Mouse (Mus musculus): ENCODE results near the gene Syt1. TPM values are rescaled to one million over a fixed set of nuclear protein-coding genes. Genes with fewer than 3 reads are reported as not detected.

Gene Syt1
- total and polyA plus RNA-seq, 3 experiments, result 0.01 to 0.11 TPM; not detected in 1

- Histone ChIP-seq H3K27me3 (ENCODE audit: insufficient read depth, low read length) (no peaks in the 10 kb centered on the region), H3K9me3 (replicated peaks) (no peaks in the 10 kb centered on the region), H3K4me1 (ENCODE audit: insufficient read depth, low read depth, low read length) (no peaks in the 10 kb centered on the region), H3K4me3 (ENCODE audit: low read depth, low read length) (no peak overlapping the region), H3K36me3 (replicated peaks) (no peaks in the 10 kb centered on the region)
- DNase-seq (ENCODE audit: low spot score) (no peak), ATAC-seq (ENCODE audit: extremely low read depth, insufficient number of reproducible peaks, low FRiP score, poor library complexity, severe bottlenecking) (no peak)
- TF ChIP-seq CTCF (IDR thresholded peaks at IDR 0.05; ENCODE audit: low read depth, low read length), result no peak
- no peak for TF ChIP-seq POLR2AphosphoS5 (IDR thresholded peaks at IDR 0.05; ENCODE audit: insufficient replicate concordance, low read depth, low read length)
- TF ChIP-seq GATA2 (IDR thresholded peaks at IDR 0.05; ENCODE audit: borderline replicate concordance, low read depth, low read length), result no peak
- no peak for TF ChIP-seq TAL1 (conservative IDR thresholded peaks at IDR 0.05; ENCODE audit: low read depth, low read length)
- TF ChIP-seq GATA1 (IDR thresholded peaks at IDR 0.05; ENCODE audit: borderline replicate concordance, low read length), result no peak
Observed at GRCm38 (mm10) chr10:108514671-108515070, 496.1 kb downstream of the Syt1 start.

GRCm38 (mm10) chr10:108509579-108509978 lies 501.2 kb downstream of the Syt1 start:
- H3K27me3 ChIP-seq (ENCODE audit: insufficient read depth, low read length), result no peaks in the 10 kb centered on the region
- ATAC-seq (ENCODE audit: extremely low read depth, insufficient number of reproducible peaks, low FRiP score, poor library complexity, severe bottlenecking) (no peak), DNase-seq (ENCODE audit: low spot score) (no peak)
- no peaks in the 10 kb centered on the region for H3K36me3 ChIP-seq (replicated peaks)
- no peak overlapping the region for H3K4me3 ChIP-seq (ENCODE audit: low read depth, low read length)
- no peaks in the 10 kb centered on the region for H3K9me3 ChIP-seq (replicated peaks)
- no peaks in the 10 kb centered on the region for H3K4me1 ChIP-seq (ENCODE audit: insufficient read depth, low read depth, low read length)
- TF ChIP-seq POLR2AphosphoS5 (IDR thresholded peaks at IDR 0.05; ENCODE audit: insufficient replicate concordance, low read depth, low read length) (no peak), GATA1 (IDR thresholded peaks at IDR 0.05; ENCODE audit: borderline replicate concordance, low read length) (no peak), CTCF (IDR thresholded peaks at IDR 0.05; ENCODE audit: low read depth, low read length) (no peak), GATA2 (IDR thresholded peaks at IDR 0.05; ENCODE audit: borderline replicate concordance, low read depth, low read length) (no peak), TAL1 (conservative IDR thresholded peaks at IDR 0.05; ENCODE audit: low read depth, low read length) (no peak)

GRCm38 (mm10) chr10:108506917-108507316 lies 503.9 kb downstream of the Syt1 start:
- no peak for TF ChIP-seq CTCF (IDR thresholded peaks at IDR 0.05; ENCODE audit: low read depth, low read length)
- ATAC-seq (ENCODE audit: extremely low read depth, insufficient number of reproducible peaks, low FRiP score, poor library complexity, severe bottlenecking), result no peak
- no peaks in the 10 kb centered on the region for H3K9me3 ChIP-seq (replicated peaks)

GRCm38 (mm10) chr10:108504925-108505324 lies 505.9 kb downstream of the Syt1 start:
- ATAC-seq (ENCODE audit: extremely low read depth, insufficient number of reproducible peaks, low FRiP score, poor library complexity, severe bottlenecking) (no peak), DNase-seq (ENCODE audit: low spot score) (no peak)
- no peaks in the 10 kb centered on the region for H3K36me3 ChIP-seq (replicated peaks)
- TF ChIP-seq POLR2AphosphoS5 (IDR thresholded peaks at IDR 0.05; ENCODE audit: insufficient replicate concordance, low read depth, low read length) (no peak), GATA2 (IDR thresholded peaks at IDR 0.05; ENCODE audit: borderline replicate concordance, low read depth, low read length) (no peak), TAL1 (conservative IDR thresholded peaks at IDR 0.05; ENCODE audit: low read depth, low read length) (no peak), GATA1 (IDR thresholded peaks at IDR 0.05; ENCODE audit: borderline replicate concordance, low read length) (no peak), CTCF (IDR thresholded peaks at IDR 0.05; ENCODE audit: low read depth, low read length) (no peak)
- H3K27me3 ChIP-seq (ENCODE audit: insufficient read depth, low read length), result peaks cover 2% of the 10 kb centered on the region; the same call in 1 of the 2 replicates
- no peaks in the 10 kb centered on the region for H3K4me1 ChIP-seq (ENCODE audit: insufficient read depth, low read depth, low read length)
- no peaks in the 10 kb centered on the region for H3K9me3 ChIP-seq (replicated peaks)
- H3K4me3 ChIP-seq (ENCODE audit: low read depth, low read length), result no peak overlapping the region

More at GRCm38 (mm10) chr10:108506917-108507316, 503.9 kb downstream of the Syt1 start:
- H3K4me3 ChIP-seq (ENCODE audit: low read depth, low read length), result no peak overlapping the region
- H3K36me3 ChIP-seq (replicated peaks), result no peaks in the 10 kb centered on the region
- peaks cover 2% of the 10 kb centered on the region; the same call in 1 of the 2 replicates for H3K27me3 ChIP-seq (ENCODE audit: insufficient read depth, low read length)
- no peak for DNase-seq (ENCODE audit: low spot score)
- H3K4me1 ChIP-seq (ENCODE audit: insufficient read depth, low read depth, low read length), result no peaks in the 10 kb centered on the region

- Histone ChIP-seq H3K27me3 (ENCODE audit: insufficient read depth, low read length) (peaks cover 2% of the 10 kb centered on the region; the same call in 1 of the 2 replicates), H3K4me1 (ENCODE audit: insufficient read depth, low read depth, low read length) (no peaks in the 10 kb centered on the region), H3K4me3 (ENCODE audit: low read depth, low read length) (no peak overlapping the region), H3K9me3 (replicated peaks) (no peaks in the 10 kb centered on the region), H3K36me3 (replicated peaks) (no peaks in the 10 kb centered on the region)
- TF ChIP-seq GATA2 (IDR thresholded peaks at IDR 0.05; ENCODE audit: borderline replicate concordance, low read depth, low read length) (no peak), GATA1 (IDR thresholded peaks at IDR 0.05; ENCODE audit: borderline replicate concordance, low read length) (no peak), POLR2AphosphoS5 (IDR thresholded peaks at IDR 0.05; ENCODE audit: insufficient replicate concordance, low read depth, low read length) (no peak), TAL1 (conservative IDR thresholded peaks at IDR 0.05; ENCODE audit: low read depth, low read length) (no peak), CTCF (IDR thresholded peaks at IDR 0.05; ENCODE audit: low read depth, low read length) (no peak)
- ATAC-seq (ENCODE audit: extremely low read depth, insufficient number of reproducible peaks, low FRiP score, poor library complexity, severe bottlenecking) (no peak), DNase-seq (ENCODE audit: low spot score) (no peak)
Observed at GRCm38 (mm10) chr10:108504128-108504870, 506.5 kb downstream of the Syt1 start.

- no peak for TF ChIP-seq GATA2 (IDR thresholded peaks at IDR 0.05; ENCODE audit: borderline replicate concordance, low read depth, low read length)
- TF ChIP-seq CTCF (IDR thresholded peaks at IDR 0.05; ENCODE audit: low read depth, low read length), result no peak
- no peak for TF ChIP-seq POLR2AphosphoS5 (IDR thresholded peaks at IDR 0.05; ENCODE audit: insufficient replicate concordance, low read depth, low read length)
- no peak for TF ChIP-seq TAL1 (conservative IDR thresholded peaks at IDR 0.05; ENCODE audit: low read depth, low read length)
- TF ChIP-seq GATA1 (IDR thresholded peaks at IDR 0.05; ENCODE audit: borderline replicate concordance, low read length), result no peak
- Histone ChIP-seq H3K9me3 (replicated peaks) (no peaks in the 10 kb centered on the region), H3K4me3 (ENCODE audit: low read depth, low read length) (no peak overlapping the region), H3K4me1 (ENCODE audit: insufficient read depth, low read depth, low read length) (no peaks in the 10 kb centered on the region), H3K27me3 (ENCODE audit: insufficient read depth, low read length) (0 out of 2 replicates have a peak, but pooled peaks cover 2% of the 10 kb centered on the region), H3K36me3 (replicated peaks) (no peaks in the 10 kb centered on the region)
- DNase-seq (ENCODE audit: low spot score), result no peak
- ATAC-seq (ENCODE audit: extremely low read depth, insufficient number of reproducible peaks, low FRiP score, poor library complexity, severe bottlenecking), result no peak
Observed at GRCm38 (mm10) chr10:108490231-108490630, 520.6 kb downstream of the Syt1 start.

All from G1E (cell line).